Mouse (Mus musculus) forebrain, embryonic 10.5 days (tissue): ENCODE results near the gene Ormdl1. TPM values are rescaled to one million over a fixed set of nuclear protein-coding genes. Genes with fewer than 3 reads are reported as not detected.
"Not testable (repeated sequence)": the region's sequence is repeated elsewhere in the genome, so short reads cannot be mapped to it uniquely, and the experiment has no call there.

ENCODE experiments used
- DNase-seq: peaks from one replicate; pipeline ENCODE4 v3.0.0-alpha.2; 2017; ENCODE audit warnings: low spot score; ENCODE audit errors: extremely low spot score
- H3K27ac ChIP-seq: fragments of 300-500 bp; sonication (generic); 2 replicates; pipeline ENCODE4 v1.5.1; 2016; ENCODE audit warnings: mild to moderate bottlenecking
- H3K27me3 ChIP-seq: fragments of 300-500 bp; sonication (generic); 2 replicates; pipeline ENCODE4 v1.6.1; 2016; ENCODE audit warnings: mild to moderate bottlenecking; ENCODE audit not compliant: poor library complexity, severe bottlenecking
- H3K36me3 ChIP-seq: fragments of 300-500 bp; sonication (generic); replicated peaks from 2 replicates; pipeline ENCODE4 v1.6.1; 2016; ENCODE audit warnings: mild to moderate bottlenecking, moderate library complexity
- H3K4me1 ChIP-seq: fragments of 300-500 bp; sonication (generic); 2 replicates; pipeline ENCODE4 v1.6.1; 2016
- H3K4me3 ChIP-seq: fragments of 300-500 bp; sonication (generic); 2 replicates; pipeline ENCODE4 v1.5.1; 2016; ENCODE audit warnings: mild to moderate bottlenecking, moderate library complexity
- H3K9me3 ChIP-seq: fragments of 300-500 bp; sonication (generic); 2 replicates; pipeline ENCODE4 v1.6.1; 2016; ENCODE audit warnings: mild to moderate bottlenecking, moderate library complexity
- WGBS: fragments of 180-500 bp; shearing (Covaris S2); methylation state at CpG from one replicate; pipeline ENCODE4 v1.1.7; 2016; 5-methylcytosine and 5-hydroxymethylcytosine counted together
- polyA plus RNA-seq: library from polyadenylated mRNA; unstranded; fragments of >200 nt; fragmentation: Nextera tagmentation; extraction: Ambion mirVana; gene quantifications from 2 replicates; pipeline ENCODE4 v1.2.1, GENCODE M21; 2016

Ormdl1 gene
- 88.4 and 92.5 TPM in 2 replicates for polyA plus RNA-seq

GRCm38 (mm10) chr1:53296581-53297383, at the start of gene Ormdl1, which contains the start of the genes Pms1 and Gm28778:
Gene Ormdl1, plus strand, starts transcription at chr1:53297095.
Gene Pms1, minus strand, starts transcription at chr1:53297018.
Gene Gm28778, plus strand, starts transcription at chr1:53297111.
- H3K4me3 ChIP-seq: peak within 1 kb of the TSS; percentile 85
- peak within 1 kb of the TSS; percentile 96 for H3K27ac ChIP-seq
- peak; percentile 92 for DNase-seq
- no peaks in the 10 kb centered on the region for H3K27me3 ChIP-seq
- peaks cover 15% of the 10 kb centered on the region for H3K4me1 ChIP-seq
- WGBS: under 1% methylated on average over 66 of the region's 66 CpGs
- no peaks in the 10 kb centered on the region for H3K9me3 ChIP-seq
- H3K36me3 ChIP-seq: peaks cover 36% of the 10 kb centered on the region

- H3K4me3 ChIP-seq, DNase-seq, H3K9me3 ChIP-seq, H3K4me1 ChIP-seq, H3K27me3 ChIP-seq, H3K27ac ChIP-seq: not testable (repeated sequence)
- H3K36me3 ChIP-seq: peaks cover 28% of the 10 kb centered on the region
Measured at GRCm38 (mm10) chr1:53264958-53265612, 31.8 kb upstream of the Ormdl1 start.

- DNase-seq: no peak
- no peak overlapping the region for H3K27ac ChIP-seq
- no peak overlapping the region for H3K4me3 ChIP-seq
- no peaks in the 10 kb centered on the region for H3K27me3 ChIP-seq
- WGBS: 96% methylated on average over 3 of the region's 3 CpGs
- no peaks in the 10 kb centered on the region for H3K4me1 ChIP-seq
- H3K36me3 ChIP-seq: peaks cover 29% of the 10 kb centered on the region
- no peaks in the 10 kb centered on the region for H3K9me3 ChIP-seq
Measured at GRCm38 (mm10) chr1:53269901-53270300, 27.0 kb upstream of the Ormdl1 start.

- H3K9me3 ChIP-seq: no peaks in the 10 kb centered on the region
- H3K4me3 ChIP-seq: no peak overlapping the region
- H3K36me3 ChIP-seq: peaks cover 16% of the 10 kb centered on the region
- H3K4me1 ChIP-seq: no peaks in the 10 kb centered on the region
- no peak overlapping the region for H3K27ac ChIP-seq
- H3K27me3 ChIP-seq: no peaks in the 10 kb centered on the region
- DNase-seq: no peak
Measured at GRCm38 (mm10) chr1:53272646-53273045, 24.2 kb upstream of the Ormdl1 start.

DNA sequence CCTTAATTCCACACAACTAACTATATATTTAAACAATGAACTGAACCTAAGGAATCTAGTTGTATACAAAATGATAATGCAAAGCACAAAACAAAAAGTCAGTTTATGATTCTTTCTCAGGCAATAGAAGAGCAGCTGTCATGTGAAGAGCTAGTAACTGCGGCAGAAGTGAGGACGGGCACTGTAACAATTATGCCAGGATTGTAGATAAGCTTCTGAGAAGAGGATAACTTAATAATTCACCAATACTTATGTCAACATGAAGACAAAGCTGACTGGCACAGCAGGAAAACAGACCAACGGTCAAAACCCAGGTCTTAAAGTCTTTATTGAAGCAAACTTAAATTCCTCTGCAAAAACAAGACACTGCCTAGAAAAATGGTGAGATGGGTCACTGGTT, 5.7 kb upstream of the Ormdl1 start:
- Histone ChIP-seq H3K27me3 (no peaks in the 10 kb centered on the region), H3K4me3 (no peak overlapping the region), H3K4me1 (peaks cover 6% of the 10 kb centered on the region; the same call in 1 of the 2 replicates), H3K36me3 (peaks cover 44% of the 10 kb centered on the region), H3K9me3 (no peaks in the 10 kb centered on the region; the same call in 1 of the 2 replicates), H3K27ac (no peak overlapping the region)
- WGBS: 90% methylated on average over 3 of the region's 3 CpGs
- DNase-seq: no peak

GRCm38 (mm10) chr1:53300506-53300905, 3.6 kb downstream of the Ormdl1 start:
- Histone ChIP-seq H3K4me1 (peaks cover 15% of the 10 kb centered on the region), H3K9me3 (no peaks in the 10 kb centered on the region), H3K27ac (no peak overlapping the region), H3K27me3 (no peaks in the 10 kb centered on the region), H3K36me3 (peaks cover 60% of the 10 kb centered on the region), H3K4me3 (no peak overlapping the region)
- 92% methylated on average over 4 of the region's 4 CpGs for WGBS
- no peak for DNase-seq

DNA sequence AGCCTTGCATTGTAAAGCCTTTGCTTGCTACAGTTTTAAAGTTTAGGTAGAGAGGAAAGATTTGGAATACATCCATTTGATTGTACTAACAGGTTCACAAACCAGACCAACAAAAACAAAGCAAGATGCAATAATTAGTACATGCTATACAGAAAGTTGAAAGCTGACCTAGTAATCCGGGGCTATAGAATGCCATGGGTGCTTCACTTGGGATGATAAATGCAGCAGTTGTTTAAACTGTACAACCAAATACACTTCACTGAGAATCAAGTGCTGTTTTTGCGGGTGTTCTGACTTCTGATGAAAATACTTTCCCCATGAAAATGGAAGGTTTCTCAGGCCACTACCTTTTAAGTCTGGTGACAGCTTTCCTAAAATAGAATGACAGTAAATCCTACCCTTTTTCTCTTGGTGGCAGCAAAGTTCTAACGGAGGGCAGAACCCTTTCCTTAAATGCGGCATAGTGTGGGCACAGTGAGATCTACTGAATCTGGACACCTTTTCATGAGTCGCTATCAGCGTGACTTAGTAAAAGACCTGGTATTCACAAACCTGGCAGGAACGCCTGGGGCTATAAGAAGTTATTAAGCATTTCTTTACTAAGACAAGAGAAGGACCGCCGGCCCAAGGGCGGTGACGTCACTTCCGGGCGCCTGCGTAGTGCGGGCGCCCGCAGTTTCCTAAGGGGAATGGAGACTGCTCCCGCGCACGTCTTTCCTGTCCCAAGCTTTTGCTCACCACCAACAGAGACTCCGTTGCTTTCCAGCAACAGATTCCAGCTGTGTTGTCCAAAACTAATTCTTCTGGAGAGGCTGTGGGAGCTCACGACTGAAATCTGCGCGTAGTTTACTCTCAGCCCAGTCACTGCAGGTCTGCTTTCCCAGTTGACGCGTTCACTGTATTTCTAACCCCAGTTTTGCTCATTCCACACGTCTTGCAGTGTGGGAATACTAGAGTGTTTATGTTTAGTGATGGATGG, 16.4 kb downstream of the Ormdl1 start, which contains the start of gene Osgepl1:
Gene Osgepl1 (plus strand): TSS at position 636 of the 979 bp plus-strand sequence.
- peak; percentile 85 for DNase-seq
- Histone ChIP-seq H3K36me3 (peaks cover 51% of the 10 kb centered on the region), H3K4me1 (peaks cover 9% of the 10 kb centered on the region), H3K27ac (peak within 1 kb of the TSS; percentile 93), H3K9me3 (no peaks in the 10 kb centered on the region), H3K4me3 (peak within 1 kb of the TSS; percentile 71), H3K27me3 (no peaks in the 10 kb centered on the region)
- WGBS: 4% methylated on average over 27 of the region's 27 CpGs

- no peaks in the 10 kb centered on the region for H3K27me3 ChIP-seq
- H3K4me1 ChIP-seq: no peaks in the 10 kb centered on the region
- peaks cover 73% of the 10 kb centered on the region for H3K36me3 ChIP-seq
- DNase-seq: no peak
- 97% methylated on average over 4 of the region's 4 CpGs for WGBS
- H3K9me3 ChIP-seq: no peaks in the 10 kb centered on the region
- no peak overlapping the region for H3K4me3 ChIP-seq
- no peak overlapping the region for H3K27ac ChIP-seq
Measured at GRCm38 (mm10) chr1:53321662-53322344, 24.9 kb downstream of the Ormdl1 start.

DNA sequence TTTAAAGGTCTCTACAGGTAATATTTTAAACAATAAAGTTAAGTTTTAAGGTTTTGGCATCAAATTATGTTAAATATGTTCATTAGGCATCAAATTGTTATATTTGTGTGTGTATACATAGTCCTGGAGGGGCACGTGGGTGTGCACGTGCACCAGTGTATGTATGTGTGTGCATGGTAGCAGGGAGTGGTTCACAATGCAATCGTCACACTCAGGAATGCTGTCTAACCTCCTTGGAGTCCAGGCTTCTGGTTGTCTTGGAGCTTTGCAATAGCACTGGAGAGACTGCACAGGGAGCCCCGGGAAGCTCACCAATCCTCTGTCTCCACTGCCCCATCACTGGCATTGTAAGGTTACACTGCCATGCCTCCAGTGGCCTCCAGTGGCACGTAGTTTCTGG, 26.4 kb downstream of the Ormdl1 start:
- DNase-seq: no peak
- Histone ChIP-seq H3K27me3 (no peaks in the 10 kb centered on the region), H3K36me3 (peaks cover 60% of the 10 kb centered on the region), H3K9me3 (no peaks in the 10 kb centered on the region), H3K27ac (no peak overlapping the region), H3K4me1 (no peaks in the 10 kb centered on the region), H3K4me3 (no peak overlapping the region)
- WGBS: 92% methylated on average over 5 of the region's 5 CpGs

DNA sequence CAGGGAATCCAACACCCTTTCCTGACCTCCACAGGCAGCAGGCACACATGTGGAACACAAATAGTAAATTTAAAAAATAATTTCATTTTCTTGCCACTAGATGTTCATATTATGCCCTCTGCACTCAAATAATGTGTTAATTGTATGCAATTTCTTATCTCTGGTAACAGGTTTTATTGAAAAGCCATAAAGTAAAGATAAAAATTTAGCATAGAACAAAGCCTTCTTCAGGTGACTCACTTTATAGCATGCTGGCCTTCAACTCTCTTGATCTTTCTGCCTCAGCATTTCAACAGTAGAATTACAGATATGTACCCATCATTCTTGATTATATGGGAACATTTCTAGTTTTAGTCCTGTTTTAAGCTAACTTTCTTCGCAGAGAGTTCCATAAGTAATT, 27.4 kb downstream of the Ormdl1 start:
- Histone ChIP-seq H3K9me3 (no peaks in the 10 kb centered on the region), H3K4me1 (no peaks in the 10 kb centered on the region), H3K4me3 (no peak overlapping the region), H3K27ac (no peak overlapping the region), H3K36me3 (peaks cover 51% of the 10 kb centered on the region), H3K27me3 (no peaks in the 10 kb centered on the region)
- DNase-seq: no peak
- WGBS: 97% methylated on average over 1 of the region's 1 CpGs

DNA sequence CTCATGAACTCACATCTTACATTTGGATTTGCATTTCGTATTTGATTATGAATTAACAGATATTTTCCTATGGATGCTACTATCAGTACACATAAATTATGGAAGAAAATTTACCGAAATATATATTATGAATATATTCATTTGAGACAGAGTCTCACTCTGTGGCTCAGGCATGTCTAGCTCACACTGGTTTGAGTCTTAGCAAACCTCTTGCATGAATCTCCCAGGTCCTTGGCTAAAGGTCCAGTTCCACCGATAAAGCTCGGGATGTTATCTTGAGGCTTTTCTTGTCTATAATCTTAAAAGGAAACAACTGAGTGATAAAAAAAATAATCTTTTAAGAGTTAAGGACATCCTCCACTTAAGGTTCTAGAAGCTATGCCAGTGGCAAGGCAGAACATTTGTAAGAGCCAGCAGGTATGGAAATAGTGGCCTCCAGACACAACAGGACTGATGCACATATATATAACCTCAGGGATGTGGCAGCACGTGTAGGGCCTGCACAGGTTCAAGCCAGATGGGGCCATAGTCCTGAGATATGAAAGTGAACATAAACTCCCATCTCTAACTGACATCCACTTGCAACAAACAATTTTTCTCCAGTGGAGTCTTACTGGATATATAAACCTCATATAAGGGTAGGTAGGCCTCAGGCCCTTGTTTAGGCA, 28.1 kb downstream of the Ormdl1 start:
- no peak for DNase-seq
- no peak overlapping the region for H3K4me3 ChIP-seq
- no peak overlapping the region for H3K27ac ChIP-seq
- 92% methylated on average over 5 of the region's 5 CpGs for WGBS
- H3K36me3 ChIP-seq: peaks cover 46% of the 10 kb centered on the region
- H3K4me1 ChIP-seq: no peaks in the 10 kb centered on the region
- H3K9me3 ChIP-seq: no peaks in the 10 kb centered on the region
- H3K27me3 ChIP-seq: no peaks in the 10 kb centered on the region
